Mouse (Mus musculus) liver, embryonic 18 days (tissue): Measurements from ENCODE around the gene Gm21972. TPM values are rescaled to one million over a fixed set of nuclear protein-coding genes. Genes with fewer than 3 reads are reported as not detected.

ENCODE experiments used
- polyA plus RNA-seq: library from polyadenylated mRNA; depleted of rRNA; stranded (reverse); fragments of >200 nt; gene quantifications from 2 replicates; pipeline ENCODE4 v1.2.3, GENCODE M21; 2012; rRNA removed

The Gm21972 gene
- polyA plus RNA-seq = 0.22 TPM in 1 of 2 replicates, not detected in the other

GRCm38 (mm10) chr1:86133337-86133736 is at the start of gene Gm21972:
TSS of gene Gm21972 (plus strand) at chr1:86133637.

GRCm38 (mm10) chr1:86111779-86112178 is 21.7 kb upstream of the Gm21972 start, which contains the start of gene Htr2b:
TSS of gene Htr2b (minus strand) at chr1:86111970.

GRCm38 (mm10) chr1:86154133-86154823 is 20.8 kb downstream of the Gm21972 start, which contains the start of gene Armc9:
TSS of gene Armc9 (plus strand) at chr1:86154780.

Other genes starting within 250 kb of the Gm21972 start
- gene Itm2c, start 239.4 kb upstream of the Gm21972 start, polyA plus RNA-seq = 50.6 and 52.4 TPM in 2 replicates
- gene 4933407L21Rik, start 205.2 kb upstream of the Gm21972 start, polyA plus RNA-seq = 0.14 and 0.16 TPM in 2 replicates
- 0.12 and 0.13 TPM in 2 replicates for gene Gpr55, start 172.6 kb upstream of the Gm21972 start, polyA plus RNA-seq
- gene Spata3, start 116.8 kb upstream of the Gm21972 start, polyA plus RNA-seq = 0.08 and 0.19 TPM in 2 replicates
- 18.0 and 18.1 TPM in 2 replicates for gene 2810459M11Rik, start 87.8 kb upstream of the Gm21972 start, polyA plus RNA-seq
- gene Psmd1, start 69.2 kb upstream of the Gm21972 start, polyA plus RNA-seq = 32.3 and 36.9 TPM in 2 replicates
- 0.02 TPM in 1 of 2 replicates, not detected in the other for gene Htr2b, start 21.7 kb upstream of the Gm21972 start, polyA plus RNA-seq
- gene Armc9, start 21.1 kb downstream of the Gm21972 start, polyA plus RNA-seq = 3.9 and 4.5 TPM in 2 replicates
- gene B3gnt7, start 169.2 kb downstream of the Gm21972 start, polyA plus RNA-seq = 0.60 and 0.89 TPM in 2 replicates
- 85.7 and 114 TPM in 2 replicates for gene Ncl, start 225.8 kb downstream of the Gm21972 start, polyA plus RNA-seq